Mouse (Mus musculus): ENCODE measurements around the gene Khsrp.

Khsrp gene

DNA sequence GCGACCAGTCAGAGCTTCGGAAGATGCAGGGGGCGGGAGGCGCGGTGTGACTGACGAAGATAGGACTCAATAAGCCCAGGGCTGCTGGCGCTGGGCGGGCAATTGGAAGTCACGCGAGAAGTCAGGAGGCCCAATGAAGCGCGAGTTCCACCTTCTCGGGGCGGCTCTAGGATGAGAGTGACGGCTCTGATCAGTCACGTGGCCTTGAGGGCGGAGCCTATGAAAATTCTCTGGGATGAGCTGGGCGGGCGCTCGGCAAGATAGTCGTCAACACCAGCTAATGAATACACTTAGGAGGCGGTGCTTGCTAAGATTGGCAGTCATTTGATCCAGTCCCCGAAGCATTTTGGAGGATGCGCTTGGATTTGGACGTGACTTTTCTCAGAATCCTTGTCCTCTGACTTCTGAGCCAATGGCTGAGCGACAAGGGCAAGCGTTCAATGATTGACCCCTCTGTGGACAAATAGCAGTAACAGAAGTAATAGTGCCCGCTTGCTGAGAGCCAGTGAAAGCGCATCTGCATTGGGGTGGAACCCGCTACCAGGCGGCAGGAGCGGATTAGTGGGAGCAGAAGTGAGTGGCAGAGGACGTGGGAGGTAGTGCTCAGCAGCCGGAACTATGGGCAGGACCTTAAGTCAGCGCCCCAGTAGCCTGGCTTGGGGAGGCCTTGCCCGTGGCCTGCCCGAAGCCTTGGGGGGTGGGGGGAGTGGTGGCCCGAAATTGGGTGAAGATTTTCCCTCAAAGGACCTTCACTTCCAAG, 519 bp upstream of the Khsrp start:
- peak; percentile 100 for DNase-seq (ENCODE audit: low read depth, low spot score)

DNA sequence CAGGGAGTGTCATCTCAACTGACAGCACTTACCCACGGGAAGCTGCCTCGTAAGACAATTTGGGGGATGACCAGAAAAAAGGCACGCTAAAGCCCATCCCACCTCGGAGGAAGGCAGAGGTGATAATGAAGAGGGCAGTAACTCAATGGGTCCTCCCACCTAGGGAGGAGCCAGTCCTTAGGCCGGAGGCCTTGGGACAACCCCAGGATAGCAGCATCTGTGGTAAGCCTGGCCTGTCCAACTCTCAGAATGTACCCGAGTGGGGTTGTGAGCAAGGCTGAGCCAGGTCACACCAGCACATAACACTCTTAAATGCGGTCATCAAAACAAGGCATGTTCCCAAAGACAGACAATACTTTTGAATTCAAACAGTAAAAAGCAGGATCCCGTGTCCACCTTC, 1.6 kb downstream of the Khsrp start:
- no peak for DNase-seq (ENCODE audit: low read depth, low spot score)

DNA sequence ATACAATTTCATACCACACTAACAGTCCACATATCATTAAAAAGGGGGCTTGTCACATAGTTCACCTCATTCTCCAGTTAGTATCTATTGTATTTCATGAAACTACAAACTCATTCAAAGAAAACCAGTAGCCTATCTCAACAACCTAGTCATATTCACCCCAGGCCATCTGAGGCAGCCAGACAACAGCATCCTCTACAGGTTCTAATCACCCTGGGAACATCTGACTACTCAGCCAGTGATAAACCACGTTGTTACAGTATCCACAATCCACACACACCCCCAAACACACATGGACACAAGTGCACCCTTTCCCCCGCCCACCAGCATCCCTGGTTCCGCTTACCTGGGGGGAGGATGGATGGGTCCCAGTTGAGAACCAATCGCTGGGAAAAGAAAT, 3.9 kb downstream of the Khsrp start:
- DNase-seq (ENCODE audit: low read depth, low spot score): no peak

DNA sequence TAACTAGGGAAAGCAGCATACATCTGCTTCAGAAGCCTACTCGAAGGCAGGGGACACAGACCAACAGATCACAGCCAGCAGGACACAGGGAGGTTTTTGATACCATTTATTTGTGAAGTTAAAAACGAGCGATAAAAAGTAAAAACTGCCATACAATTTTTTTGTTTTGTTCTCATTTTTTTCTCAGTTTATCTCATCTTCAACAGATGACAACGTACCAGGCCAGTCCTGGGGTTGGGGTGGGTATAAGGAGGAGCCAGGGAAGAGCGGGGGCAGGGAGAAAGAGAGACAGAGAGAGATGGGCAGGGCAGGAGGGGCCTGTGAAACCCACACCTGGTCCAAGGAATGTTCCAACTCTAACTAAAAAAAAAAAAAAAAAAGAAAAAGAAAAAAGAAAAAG, 10.4 kb downstream of the Khsrp start:
- no peak for DNase-seq (ENCODE audit: low read depth, low spot score)

DNA sequence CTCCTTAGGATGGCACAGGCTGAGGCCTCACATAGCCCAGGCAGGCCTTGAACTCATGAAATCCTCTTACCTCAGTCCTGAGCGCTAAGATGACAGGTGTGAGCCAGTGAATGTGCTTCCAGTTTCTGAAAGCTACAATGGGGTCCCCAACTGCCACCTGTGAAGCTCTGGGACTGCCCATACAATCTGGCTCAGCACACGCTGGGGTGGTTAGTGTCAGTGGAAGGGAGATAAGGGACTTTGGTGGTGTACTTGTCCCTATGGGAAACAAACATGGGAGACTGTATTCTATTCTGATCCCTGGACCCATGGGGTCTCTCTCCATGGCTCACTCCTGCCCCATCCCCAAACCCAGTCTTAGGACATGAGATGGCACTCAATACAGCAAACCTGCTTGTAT, 11.6 kb downstream of the Khsrp start:
- DNase-seq (ENCODE audit: low read depth, low spot score): no peak

DNA sequence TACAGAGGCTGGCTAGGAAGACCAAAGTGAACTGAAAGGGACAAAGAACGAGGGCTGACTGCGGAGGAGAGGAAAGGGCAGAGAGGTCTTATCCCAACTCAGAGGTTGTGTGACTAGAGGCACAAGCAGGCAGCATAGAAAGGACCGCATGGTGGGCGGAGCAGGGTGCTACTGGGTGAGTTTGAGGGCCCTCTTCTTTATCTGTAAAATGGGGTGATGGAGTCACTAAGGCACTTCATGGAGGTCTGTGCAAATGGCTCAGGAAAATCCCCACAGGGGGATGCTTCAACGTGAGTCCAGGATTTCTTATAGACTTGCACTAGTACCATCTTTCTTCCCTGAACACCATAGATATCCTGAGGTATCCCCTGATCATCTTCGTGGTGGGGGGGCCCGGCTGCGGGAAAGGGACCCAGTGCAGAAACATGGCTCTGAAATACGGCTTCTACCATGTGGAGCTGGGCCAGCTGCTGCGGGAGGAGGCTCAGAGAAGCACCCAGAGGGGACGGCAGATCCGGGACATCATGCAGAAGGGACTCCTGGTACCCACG, 19.0 kb downstream of the Khsrp start:
- DNase-seq (ENCODE audit: low read depth, low spot score): no peak

DNA sequence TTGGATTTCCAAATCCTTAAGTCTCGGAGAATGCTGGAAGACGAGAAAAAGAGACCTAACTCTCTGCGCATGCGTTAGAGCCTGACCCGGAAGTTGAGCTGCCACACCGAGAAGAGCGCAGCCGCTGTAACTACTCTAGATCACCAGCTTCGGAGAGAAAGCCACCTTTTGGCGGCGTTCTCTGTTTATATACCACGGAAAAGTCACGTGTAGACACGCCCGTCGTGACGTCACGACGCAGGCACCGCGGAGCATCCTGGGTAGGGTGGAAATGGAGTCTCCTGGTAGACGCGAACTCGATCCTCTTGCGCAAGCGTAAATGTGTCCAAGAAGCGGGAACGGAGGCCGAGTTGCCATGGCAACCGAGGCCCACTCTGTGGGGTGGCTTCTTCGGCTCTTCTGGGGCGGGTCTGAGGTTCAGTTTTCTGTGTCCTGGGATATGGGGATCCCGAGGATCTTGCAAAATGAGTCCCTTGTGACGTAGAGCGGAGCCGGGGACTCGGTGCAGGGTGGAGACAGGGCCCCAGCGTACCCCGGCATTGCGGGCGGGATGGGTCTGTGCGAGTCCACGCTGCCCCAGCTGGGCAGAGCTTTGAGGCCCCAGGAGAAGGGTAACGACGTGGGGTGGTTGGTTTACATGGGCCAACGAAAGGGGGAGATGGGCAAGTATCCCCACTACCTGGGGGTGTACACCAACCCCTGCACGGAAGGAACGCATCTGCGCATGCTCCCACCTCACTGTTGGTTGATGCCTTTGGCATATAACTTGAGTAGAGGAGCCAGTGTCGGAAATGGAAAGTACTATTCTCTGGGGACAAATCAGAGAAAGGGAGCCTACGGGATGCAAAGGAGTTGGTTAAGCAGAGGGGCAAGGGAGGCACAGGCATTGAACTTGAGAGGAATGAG, 19.8 kb downstream of the Khsrp start, which contains the start of the genes Gtf2f1 and Gm17949:
TSS of gene Gtf2f1 (minus strand) at position 53 of the 906 bp plus-strand sequence.
TSS of gene Gm17949 (plus strand) at position 234 of the 906 bp plus-strand sequence.
- DNase-seq (ENCODE audit: low read depth, low spot score): peak; percentile 98

DNA sequence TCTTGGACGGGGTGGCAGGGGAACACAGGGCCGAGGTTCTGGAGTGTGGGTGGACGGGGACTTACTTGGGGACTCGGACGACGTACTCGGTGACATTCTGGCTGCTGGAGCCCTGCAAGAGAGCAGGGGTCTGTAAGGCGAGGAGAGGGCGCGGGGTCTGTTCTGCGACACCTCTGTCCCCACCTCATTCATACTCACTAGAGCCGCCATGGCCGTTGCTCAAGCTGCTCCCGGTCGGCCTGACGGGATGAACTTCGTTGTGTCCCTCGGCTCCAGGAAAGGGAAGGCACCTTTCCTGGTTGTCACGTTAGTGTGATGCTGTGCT, 20.4 kb downstream of the Khsrp start:
- DNase-seq (ENCODE audit: low read depth, low spot score): no peak

DNA sequence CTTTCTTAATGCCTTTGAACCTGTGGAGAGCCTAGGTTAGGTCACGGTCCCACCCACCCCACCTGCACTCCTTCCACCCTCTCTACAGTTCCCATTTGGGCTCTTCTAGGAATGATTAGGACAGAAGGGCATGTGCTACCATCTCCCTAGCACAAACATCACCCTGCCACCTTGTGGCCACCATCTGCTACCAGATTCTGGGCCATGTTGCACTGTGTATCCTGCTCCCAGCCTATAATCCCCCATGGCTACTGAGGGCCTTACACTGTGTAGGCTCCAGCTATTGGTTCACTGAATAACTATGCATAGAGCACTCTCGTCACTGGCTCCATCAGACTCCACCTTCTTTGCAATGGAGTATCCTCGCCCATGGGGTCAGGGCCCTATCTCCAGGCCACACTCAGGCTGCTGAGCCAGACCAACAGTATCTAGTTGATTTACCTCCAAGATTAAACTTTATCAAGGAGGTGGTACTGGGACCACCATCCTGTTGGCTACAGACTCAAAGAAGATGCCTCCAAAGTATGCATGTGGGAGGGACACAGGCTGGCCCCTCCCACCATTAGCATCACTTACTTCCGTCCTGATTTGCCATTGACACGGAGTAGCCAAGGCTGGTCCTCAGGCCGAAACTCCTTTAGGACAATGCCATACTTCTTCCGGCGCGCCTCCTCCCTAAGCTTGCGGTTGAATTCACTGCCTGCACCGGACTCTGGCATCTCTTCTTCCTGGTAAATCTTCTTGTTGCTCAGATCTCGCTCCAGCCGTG, 24.0 kb downstream of the Khsrp start:
- DNase-seq (ENCODE audit: low read depth, low spot score): no peak

DNA sequence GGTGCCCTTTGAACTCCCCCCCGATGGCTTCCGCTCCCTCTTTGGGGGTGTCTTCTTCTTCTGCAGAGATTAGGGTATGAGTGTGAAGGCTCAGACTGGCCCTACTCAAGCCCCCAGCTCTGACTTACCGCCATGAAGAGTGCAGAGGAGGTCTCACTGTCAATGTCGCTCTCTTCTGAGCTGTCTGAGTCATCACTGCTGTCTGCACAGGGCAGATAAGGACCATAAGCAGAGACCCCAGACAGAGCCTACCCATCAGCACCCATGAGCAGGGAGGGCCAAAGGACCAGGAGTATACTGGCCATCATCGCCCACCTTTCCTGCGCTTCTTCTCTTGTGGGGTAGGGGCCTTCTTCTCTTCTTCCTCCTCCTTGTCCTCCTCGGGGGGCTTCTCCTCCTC, 27.3 kb downstream of the Khsrp start:
- no peak for DNase-seq (ENCODE audit: low read depth, low spot score)

DNA sequence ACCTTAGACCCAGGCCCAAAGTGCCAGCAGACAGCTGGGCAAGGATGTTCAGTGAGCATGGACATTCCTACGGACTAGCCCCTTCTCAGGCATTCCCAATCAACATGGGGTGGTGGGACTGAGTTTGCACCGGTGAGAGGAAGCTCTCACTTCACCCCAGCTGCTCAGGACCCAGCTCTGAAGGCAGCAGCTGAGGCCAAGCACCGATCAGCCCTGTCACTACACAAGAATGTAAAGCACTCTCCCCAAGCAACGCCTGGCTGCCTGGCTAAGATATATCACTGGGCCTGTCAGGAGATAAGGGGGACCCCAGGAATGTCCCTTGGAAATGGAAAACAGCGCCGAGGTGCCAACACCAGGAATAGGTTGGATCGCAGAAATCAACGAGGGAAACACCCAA, 30.1 kb downstream of the Khsrp start:
- DNase-seq (ENCODE audit: low read depth, low spot score): no peak

DNA sequence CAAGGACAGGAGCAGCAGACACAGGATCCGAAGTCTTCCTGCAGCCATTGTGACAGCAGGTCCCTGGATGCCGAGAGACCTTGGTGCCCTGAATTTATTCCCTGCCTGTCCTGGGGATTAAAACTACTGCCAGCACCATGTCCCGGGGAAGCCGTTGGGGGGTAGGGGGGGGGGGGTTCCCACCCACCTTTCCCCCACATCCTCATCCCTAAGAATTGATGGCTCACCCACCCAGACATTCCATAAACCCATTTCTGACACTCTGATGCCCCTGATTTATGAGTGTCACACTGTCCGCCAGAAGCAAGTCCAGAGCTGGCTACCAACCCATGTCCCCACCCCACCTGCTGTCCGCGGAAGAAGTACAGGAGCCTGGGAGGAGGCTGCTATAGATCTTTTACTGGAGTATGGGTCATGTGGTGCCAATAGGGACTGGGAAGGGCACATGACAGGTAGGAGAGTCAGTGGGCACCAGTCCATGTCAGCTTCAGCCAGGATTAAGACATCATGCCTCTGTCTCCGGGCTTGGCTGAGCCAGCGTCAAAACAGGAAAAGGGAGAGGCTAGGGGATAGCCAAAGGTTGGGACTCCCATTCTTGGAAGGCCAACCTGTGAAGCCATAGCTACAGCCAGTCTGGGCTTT, 31.2 kb downstream of the Khsrp start, which contains the start of gene Pspn:
TSS of gene Pspn (minus strand) at position 51 of the 642 bp plus-strand sequence.
- no peak for DNase-seq (ENCODE audit: low read depth, low spot score)

DNA sequence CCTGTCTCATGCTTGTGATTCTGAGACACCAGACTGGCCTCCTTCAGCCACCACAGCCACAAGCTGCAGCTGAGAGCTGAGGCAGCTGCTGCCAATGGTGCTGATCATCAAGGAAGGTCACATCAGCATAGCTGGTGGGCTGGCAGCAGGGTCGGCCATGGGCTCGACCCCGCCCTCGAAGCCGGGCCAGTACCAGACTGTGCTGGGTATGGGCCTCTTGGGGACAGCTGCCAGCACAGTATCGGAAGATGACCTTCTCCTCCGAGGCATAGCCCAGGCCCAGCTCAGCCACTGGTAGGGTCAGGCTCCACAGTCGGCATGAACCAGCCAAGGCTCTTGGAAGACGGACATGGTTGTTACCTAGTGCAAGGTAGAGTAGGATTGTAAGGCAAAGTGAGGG, 31.9 kb downstream of the Khsrp start:
- DNase-seq (ENCODE audit: low read depth, low spot score): no peak

DNA sequence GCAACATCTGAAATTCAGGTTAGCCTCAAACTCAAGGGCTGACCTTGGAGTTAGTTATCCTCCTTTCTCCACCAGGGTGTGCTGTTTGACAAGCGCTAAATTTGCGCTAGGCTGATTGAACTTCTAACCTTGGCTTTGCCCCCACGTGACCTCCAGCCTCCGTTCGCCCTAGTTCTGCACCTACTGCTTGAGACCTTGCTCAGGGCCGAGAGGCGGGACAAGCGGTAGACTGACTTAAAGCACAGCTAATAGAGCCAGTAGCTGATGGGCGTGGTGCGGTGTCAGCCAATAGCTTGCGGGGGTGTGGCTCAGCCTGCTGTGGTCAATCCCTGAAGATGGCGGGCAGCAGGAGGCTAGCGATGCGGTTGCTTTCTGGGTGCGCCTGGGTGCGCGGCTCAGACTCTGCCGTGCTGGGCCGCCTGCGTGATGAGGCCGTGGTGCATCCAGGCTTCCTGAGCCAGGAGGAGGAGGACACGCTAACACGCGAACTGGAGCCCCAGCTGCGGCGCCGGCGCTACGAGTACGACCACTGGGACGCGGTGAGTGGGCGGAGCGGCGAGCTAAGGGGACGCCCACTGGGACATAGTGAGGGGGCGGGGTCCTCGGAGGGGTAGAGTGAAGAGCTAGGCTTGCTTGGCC, 34.2 kb downstream of the Khsrp start, which contains the start of gene Alkbh7:
TSS of gene Alkbh7 (plus strand) at position 311 of the 639 bp plus-strand sequence.
- peak; percentile 96 for DNase-seq (ENCODE audit: low read depth, low spot score)

DNA sequence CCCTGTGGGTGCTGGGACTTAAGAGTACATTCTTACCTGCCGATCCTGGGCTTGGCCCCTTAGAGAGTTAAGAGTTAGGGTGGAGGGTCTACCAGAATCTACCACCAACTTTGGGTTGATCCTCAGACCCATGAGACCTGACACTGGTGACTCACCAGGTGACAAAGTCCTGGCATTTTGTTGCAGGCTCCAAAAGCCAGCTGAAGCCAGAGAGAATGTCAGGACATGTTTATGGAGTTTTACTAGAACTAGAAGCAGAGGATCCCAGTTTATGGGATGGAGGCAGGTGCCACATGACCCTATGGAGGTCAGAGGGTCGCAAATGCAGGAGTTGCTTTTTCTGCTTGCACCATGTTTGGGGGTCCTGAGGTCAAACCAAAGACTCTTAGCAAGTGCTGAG, 34.8 kb downstream of the Khsrp start:
- DNase-seq (ENCODE audit: low read depth, low spot score): no peak

DNA sequence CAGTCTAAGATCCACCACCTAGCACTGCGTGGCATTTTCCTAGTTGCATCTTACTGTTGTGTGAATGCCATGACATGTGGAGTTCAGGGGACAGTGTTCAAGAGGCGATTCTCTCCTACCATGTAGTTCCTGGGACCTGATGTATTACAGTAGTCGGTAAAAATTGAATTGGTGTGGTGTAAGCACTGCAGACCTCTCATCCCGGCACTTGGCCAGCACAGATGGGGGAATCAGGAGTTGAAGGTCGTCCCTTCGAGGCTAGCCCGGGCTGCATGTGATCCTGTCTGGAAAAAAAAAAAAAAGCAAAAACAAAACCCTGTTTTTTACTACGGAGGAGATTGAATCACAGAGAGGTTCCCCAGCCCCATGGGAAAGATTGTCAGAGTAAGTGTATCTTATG, 36.3 kb downstream of the Khsrp start:
- no peak for DNase-seq (ENCODE audit: low read depth, low spot score)

DNA sequence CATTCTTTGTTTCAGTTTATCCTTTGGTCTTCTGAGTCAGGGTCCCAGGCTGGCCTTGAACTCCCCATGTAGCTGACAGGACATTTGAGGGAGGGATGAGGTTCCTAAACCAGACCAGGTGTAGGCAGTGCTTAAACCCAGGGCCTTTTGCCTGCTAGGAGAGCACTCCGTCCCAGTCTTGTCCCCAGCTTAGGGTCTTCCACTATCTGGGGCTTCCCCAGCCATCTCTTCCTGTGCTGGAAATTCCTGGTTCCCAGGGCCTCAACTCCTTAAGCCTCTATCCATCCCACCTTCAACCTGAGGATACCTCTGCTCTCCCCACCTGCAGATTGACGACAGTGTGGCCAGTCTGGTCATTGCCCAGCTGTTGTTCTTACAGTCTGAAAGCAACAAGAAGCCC, 40.4 kb downstream of the Khsrp start:
- DNase-seq (ENCODE audit: low read depth, low spot score): no peak

DNA sequence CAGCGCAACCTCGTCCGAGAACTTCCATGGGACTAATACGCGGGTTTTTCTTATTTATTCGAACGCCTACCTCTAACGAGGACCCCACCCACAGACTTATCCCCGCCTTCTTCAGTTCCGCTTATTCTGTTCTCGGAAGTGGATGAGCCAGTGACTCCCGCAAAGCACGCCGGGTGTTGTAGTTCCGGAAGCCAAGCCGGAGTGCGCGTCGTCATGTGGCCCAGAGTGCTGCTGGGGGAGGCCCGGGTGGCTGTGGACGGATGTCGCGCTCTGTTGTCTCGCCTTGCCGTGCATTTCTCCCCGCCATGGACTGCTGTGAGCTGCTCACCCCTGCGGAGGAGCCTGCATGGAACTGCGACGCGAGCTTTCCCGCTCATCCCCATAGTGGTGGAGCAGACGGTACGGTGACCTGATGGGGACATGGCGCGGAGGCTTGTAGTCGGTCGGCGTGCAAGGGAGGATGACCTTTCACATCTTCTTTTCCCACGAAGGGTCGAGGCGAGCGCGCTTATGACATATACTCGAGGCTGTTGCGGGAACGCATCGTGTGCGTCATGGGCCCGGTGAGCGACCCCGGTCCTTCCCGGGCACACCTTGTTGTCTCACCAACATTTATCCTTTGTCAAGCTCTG, 41.1 kb downstream of the Khsrp start, which contains the start of gene Clpp:
TSS of gene Clpp (plus strand) at position 191 of the 632 bp plus-strand sequence.
- DNase-seq (ENCODE audit: low read depth, low spot score): peak; percentile 85

DNA sequence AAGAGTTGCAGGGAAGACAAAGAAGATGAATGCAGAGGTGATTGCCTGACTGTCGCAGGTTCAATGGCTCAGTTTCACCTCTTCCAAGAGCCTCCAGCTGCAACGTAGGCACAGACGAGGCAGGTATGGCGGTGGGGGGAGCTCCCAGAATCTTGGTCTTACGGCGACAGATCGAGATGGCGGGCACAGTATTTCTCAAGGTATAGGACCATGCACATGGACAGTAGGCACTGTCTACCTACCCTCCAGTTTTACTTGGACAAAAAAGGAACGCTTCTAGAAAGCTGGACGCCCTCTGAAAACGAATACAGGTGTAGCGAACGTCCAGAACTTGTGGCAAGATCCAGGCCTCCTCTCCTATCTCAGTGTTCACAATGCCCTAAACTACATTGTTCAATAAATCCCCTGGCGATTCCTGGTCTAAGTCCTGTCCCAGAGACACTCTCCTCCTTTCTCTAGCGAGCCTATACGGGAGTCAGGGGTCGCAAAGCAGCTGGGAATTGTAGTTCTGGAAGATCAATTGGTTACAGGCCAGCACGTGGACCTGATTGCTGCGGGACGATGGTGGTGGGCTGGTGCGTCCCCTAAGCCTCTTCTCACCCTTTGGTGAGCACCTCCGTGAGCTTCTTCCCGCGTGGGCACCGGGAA, 41.7 kb downstream of the Khsrp start:
- no peak for DNase-seq (ENCODE audit: low read depth, low spot score)

All from WW6 (cell line).